Comparison of ENCODE assay signal across 23 mouse cellular contexts in genomic region chr10:77481814-77482213, GRCm38 (mm10). TPM values are rescaled to one million over a fixed set of nuclear protein-coding genes. Genes with fewer than 3 reads are reported as not detected.
DNase-seq lines count a peak whose midpoint lies in the region; ATAC-seq lines count a peak whose summit lies in the region.
"Had no signal": no experiment of that assay in that cellular context is flagged by ENCODE, and none has a peak within 500 bp of the region (broad histone marks: within the 10 kb centered on the region; RNA-seq: fewer than 3 reads in every experiment).

No protein-coding gene starts in this region.

- peak; percentile 53 for DNase-seq in CD4-positive helper T cell, adult 2 months (ENCODE audit: low read depth, low spot score)
- peak; percentile 31 for DNase-seq in induced T-regulatory cell, adult 2 months (ENCODE audit: low read depth)
- peak; percentile 11 for DNase-seq in splenic B cell, adult 2 months (ENCODE audit: low read depth, low spot score)
- DNase-seq in adipocyte (ENCODE audit: low spot score): no peak
- no peak for DNase-seq in layer of hippocampus, adult 9-10 months (ENCODE audit: low spot score)
- DNase-seq in spleen, adult 12 weeks (ENCODE audit: low spot score): no peak
- DNase-seq: adrenal gland, adult 2 months; adrenal gland, postnatal 36 days; B cell, adult 2 months; cerebellum, adult 18-20 months; cerebellum, adult 9-10 months; cerebellum, postnatal 14 days; forebrain, postnatal 0 days; gastrocnemius, adult 2 months; gastrocnemius, postnatal 14 days; heart, adult 11 months; heart, postnatal 14 days; heart, postnatal 4 days; kidney, adult 11 months had no signal

- H3K36me3 ChIP-seq in splenic B cell, adult 2 months (ENCODE audit: control insufficient read depth, insufficient read depth, low read length, poor library complexity, severe bottlenecking): peaks cover 4% of the 10 kb centered on the region; the same call in 1 of the 2 replicates
- H3K36me3 ChIP-seq: intestine, embryonic 15.5 days had no signal

- no peaks in the 10 kb centered on the region for H3K27me3 ChIP-seq in splenic B cell, adult 2 months (ENCODE audit: control insufficient read depth, insufficient read depth, low read length, poor library complexity, severe bottlenecking)
- H3K27me3 ChIP-seq: intestine, embryonic 15.5 days had no signal

- peak; percentile 62 for ATAC-seq in CD4-positive, CD25-positive, alpha-beta regulatory T cell, adult 4 months
- ATAC-seq: forebrain, embryonic 14.5 days; forebrain, postnatal 0 days; hindbrain, postnatal 0 days; intestine, embryonic 15.5 days had no signal

RNA-seq across cellular contexts. Expression of gene Fam207a, which starts 33.8 kb away (rescaled TPM):
- 10 to 100 TPM; 11.8 to 14.3 TPM for polyA plus RNA-seq in CD4-positive, CD25-positive, alpha-beta regulatory T cell, adult 4 months (2017; shearing (Covaris generic))

RNA-seq across cellular contexts. Expression of gene Itgb2, which starts 48.2 kb away (rescaled TPM):
- 100 to 1,000 TPM; 449 to 774 TPM for polyA plus RNA-seq in CD4-positive, CD25-positive, alpha-beta regulatory T cell, adult 4 months (2017; shearing (Covaris generic))

Comparison
In these comparisons a context has a peak if more than half of its experiments do, and no peak if none do; other contexts are left out.
1. DNase-seq: peak in CD4-positive helper T cell, adult 2 months (single experiment), induced T-regulatory cell, adult 2 months (single experiment) and splenic B cell, adult 2 months (single experiment); none in adipocyte (single experiment), layer of hippocampus, adult 9-10 months (single experiment) and spleen, adult 12 weeks (single experiment).